19 mouse cellular contexts compared by ENCODE assay signal in genomic region chr12:107748481-107749380, GRCm38 (mm10).
DNase-seq lines count a peak whose midpoint lies in the region; ATAC-seq lines count a peak whose summit lies in the region.
"Had no signal": no experiment of that assay in that cellular context is flagged by ENCODE, and none has a peak within 500 bp of the region (broad histone marks: within the 10 kb centered on the region; RNA-seq: fewer than 3 reads in every experiment).

No protein-coding gene starts in this region.

- intact Hi-C loops in left cerebral cortex, postnatal 25 days (cut with DNase I): no loop called here

- no peaks in the 10 kb centered on the region for H3K27me3 ChIP-seq in kidney, embryonic 15.5 days
- H3K27me3 ChIP-seq in embryonic facial prominence, embryonic 12.5 days: no peaks in the 10 kb centered on the region
- peaks cover 10% of the 10 kb centered on the region; the same call in 1 of the 2 replicates for H3K27me3 ChIP-seq in limb, embryonic 13.5 days
- H3K27me3 ChIP-seq: liver, embryonic 12.5 days; neural tube, embryonic 12.5 days; stomach, embryonic 15.5 days had no signal

- no peaks in the 10 kb centered on the region for H3K36me3 ChIP-seq in kidney, embryonic 15.5 days
- no peaks in the 10 kb centered on the region for H3K36me3 ChIP-seq in embryonic facial prominence, embryonic 12.5 days
- H3K36me3 ChIP-seq in limb, embryonic 13.5 days: no peaks in the 10 kb centered on the region
- H3K36me3 ChIP-seq: liver, embryonic 12.5 days; neural tube, embryonic 12.5 days; stomach, embryonic 15.5 days had no signal

- no peak overlapping the region for H3K4me2 ChIP-seq in kidney, embryonic 15.5 days
- H3K4me2 ChIP-seq in embryonic facial prominence, embryonic 12.5 days (replicated peaks): 0 out of 2 replicates have a peak overlapping the region, but pooled peaks have one; percentile 12
- peak overlapping the region; percentile 30; the same call in 1 of the 2 replicates for H3K4me2 ChIP-seq in limb, embryonic 13.5 days (replicated peaks)
- H3K4me2 ChIP-seq: hindbrain, embryonic 14.5 days; liver, embryonic 12.5 days; neural tube, embryonic 12.5 days; stomach, embryonic 15.5 days had no signal

- peaks cover 21% of the 10 kb centered on the region for H3K4me1 ChIP-seq in kidney, embryonic 15.5 days
- peaks cover 38% of the 10 kb centered on the region for H3K4me1 ChIP-seq in embryonic facial prominence, embryonic 12.5 days
- peaks cover 61% of the 10 kb centered on the region for H3K4me1 ChIP-seq in limb, embryonic 13.5 days
- H3K4me1 ChIP-seq: liver, embryonic 12.5 days had no signal

- no peak overlapping the region for H3K27ac ChIP-seq in kidney, embryonic 15.5 days
- peak overlapping the region; percentile 83 for H3K27ac ChIP-seq in embryonic facial prominence, embryonic 12.5 days
- H3K27ac ChIP-seq in limb, embryonic 13.5 days: peak overlapping the region; percentile 11; the same call in 1 of the 2 replicates
- H3K27ac ChIP-seq: hindbrain, embryonic 14.5 days; liver, embryonic 12.5 days; neural tube, embryonic 12.5 days; stomach, embryonic 15.5 days had no signal

- no peak overlapping the region for H3K4me3 ChIP-seq in kidney, embryonic 15.5 days (replicated peaks)
- no peak overlapping the region for H3K4me3 ChIP-seq in embryonic facial prominence, embryonic 12.5 days
- no peak overlapping the region for H3K4me3 ChIP-seq in limb, embryonic 13.5 days
- H3K4me3 ChIP-seq: liver, embryonic 12.5 days; neural tube, embryonic 12.5 days; stomach, embryonic 15.5 days had no signal

- no peak for DNase-seq in kidney, postnatal 14 days
- DNase-seq in urinary bladder, adult 2 months (ENCODE audit: low spot score): no peak
- no peak for DNase-seq in left cerebral cortex, postnatal 25 days (ENCODE audit: low spot score in 2 of 2)
- DNase-seq: B cell, adult 2 months; cerebellum, postnatal 10 days; embryo, embryonic 11 days; gastrocnemius, postnatal 25 days; spleen, adult 18-20 months; thymus, adult 2 months had no signal

- H3K9me3 ChIP-seq in kidney, embryonic 15.5 days (replicated peaks): no peaks in the 10 kb centered on the region
- no peaks in the 10 kb centered on the region for H3K9me3 ChIP-seq in embryonic facial prominence, embryonic 12.5 days
- H3K9me3 ChIP-seq in limb, embryonic 13.5 days: no peaks in the 10 kb centered on the region
- H3K9me3 ChIP-seq: liver, embryonic 12.5 days; neural tube, embryonic 12.5 days; stomach, embryonic 15.5 days had no signal

- no peak overlapping the region for H3K9ac ChIP-seq in kidney, embryonic 15.5 days
- H3K9ac ChIP-seq in embryonic facial prominence, embryonic 12.5 days: no peak overlapping the region
- no peak overlapping the region for H3K9ac ChIP-seq in limb, embryonic 13.5 days
- H3K9ac ChIP-seq: hindbrain, embryonic 14.5 days; liver, embryonic 12.5 days; neural tube, embryonic 12.5 days; stomach, embryonic 15.5 days had no signal

- ATAC-seq in kidney, embryonic 15.5 days (replicated peaks; ENCODE audit: low FRiP score): peak; percentile 26; the same call in 1 of the 2 replicates
- ATAC-seq in CD4-positive, CD25-positive, alpha-beta regulatory T cell, adult 4 months: peak; percentile 77
- ATAC-seq in embryonic facial prominence, embryonic 12.5 days (ENCODE audit: insufficient number of reproducible peaks, insufficient read depth, low FRiP score, low TSS enrichment): no peak
- ATAC-seq in limb, embryonic 13.5 days (ENCODE audit: low FRiP score, low read depth): peak; percentile 25; the same call in 1 of the 2 replicates
- ATAC-seq: intestine, postnatal 0 days; liver, embryonic 12.5 days; lung, postnatal 0 days had no signal

- 40% methylated on average over 18 of the region's 18 CpGs for WGBS in kidney, embryonic 15.5 days
- WGBS in embryonic facial prominence, embryonic 12.5 days: 35% methylated on average over 18 of the region's 18 CpGs
- WGBS in limb, embryonic 13.5 days: 17% methylated on average over 18 of the region's 18 CpGs
